Mouse (Mus musculus) midbrain, postnatal 0 days (tissue): ENCODE results near the gene Trim7. TPM values are rescaled to one million over a fixed set of nuclear protein-coding genes. Genes with fewer than 3 reads are reported as not detected.

ENCODE experiments used
- ATAC-seq: fragments of 200-750 bp; cut with Nextera tagmentation; 2 replicates; pipeline ENCODE4 v1.8.0; 2017; ENCODE audit warnings: moderate number of reproducible peaks, mild to moderate bottlenecking, moderate TSS enrichment, moderate library complexity; ENCODE audit not compliant: low FRiP score
- DNase-seq: peaks from one replicate; pipeline ENCODE4 v3.0.0-alpha.2; 2015; ENCODE audit warnings: low spot score
- H3K27ac ChIP-seq: fragments of 300-500 bp; sonication (generic); 2 replicates; pipeline ENCODE4 v1.5.1; 2014; ENCODE audit warnings: low read depth, mild to moderate bottlenecking, low read length, mixed read lengths
- H3K27me3 ChIP-seq: fragments of 300-500 bp; sonication (generic); 2 replicates; pipeline ENCODE4 v1.6.1; 2014; ENCODE audit warnings: low read length, control low read depth, mixed read lengths; ENCODE audit not compliant: insufficient read depth
- H3K36me3 ChIP-seq: fragments of 300-500 bp; sonication (generic); 2 replicates; pipeline ENCODE4 v1.6.1; 2014; ENCODE audit warnings: low read length, control low read depth, mixed read lengths; ENCODE audit not compliant: insufficient read depth
- H3K4me1 ChIP-seq: fragments of 300-500 bp; sonication (generic); 2 replicates; pipeline ENCODE4 v1.6.1; 2014; ENCODE audit warnings: mild to moderate bottlenecking, control low read depth, antibody characterized with exemption, low read length, mixed read lengths; ENCODE audit not compliant: insufficient read depth
- H3K4me2 ChIP-seq: fragments of 300-500 bp; sonication (generic); 2 replicates; pipeline ENCODE4 v1.6.1; 2014; ENCODE audit warnings: low read depth, mild to moderate bottlenecking, low read length, mixed read lengths; ENCODE audit not compliant: poor library complexity, severe bottlenecking
- H3K4me3 ChIP-seq: fragments of 300-500 bp; sonication (generic); 2 replicates; pipeline ENCODE4 v1.5.1; 2014; ENCODE audit warnings: low read depth, mild to moderate bottlenecking, low read length, moderate library complexity
- H3K9ac ChIP-seq: fragments of 300-500 bp; sonication (generic); replicated peaks from 2 replicates; pipeline ENCODE4 v1.6.1; 2014; ENCODE audit warnings: mild to moderate bottlenecking, low read length, moderate library complexity, mixed read lengths; ENCODE audit not compliant: poor library complexity, severe bottlenecking
- H3K9me3 ChIP-seq: fragments of 300-500 bp; sonication (generic); 2 replicates; pipeline ENCODE4 v1.6.1; 2016; ENCODE audit warnings: low read length, control low read depth
- CTCF ChIP-seq: IDR thresholded peaks from 2 replicates; pipeline ENCODE4 v1.5.1; 2016; ENCODE audit warnings: antibody characterized with exemption, mild to moderate bottlenecking
- WGBS: fragments of 180-500 bp; shearing (Covaris S2); extraction: QIAGEN DNeasy Blood & Tissue Kit; methylation state at CpG from one replicate; pipeline ENCODE4 v1.1.7; 2014; 5-methylcytosine and 5-hydroxymethylcytosine counted together
- polyA plus RNA-seq: library from polyadenylated mRNA; unstranded; fragments of >200 nt; fragmentation: Nextera tagmentation; extraction: Ambion mirVana; gene quantifications from 2 replicates; pipeline ENCODE4 v1.2.1, GENCODE M21; 2015
- total RNA-seq: library from RNA; depleted of rRNA; stranded (reverse); fragments of >200 nt; gene quantifications from 2 replicates; pipeline ENCODE4 v1.2.3, GENCODE M21; 2014

The Trim7 gene
- total and polyA plus RNA-seq, 2 experiments from 2014 or later: 3.7 to 7.7 TPM

- Histone ChIP-seq H3K9ac (no peak overlapping the region), H3K27ac (no peak overlapping the region), H3K27me3 (no peaks in the 10 kb centered on the region), H3K36me3 (no peaks in the 10 kb centered on the region), H3K4me3 (no peak overlapping the region), H3K4me2 (no peak overlapping the region), H3K9me3 (no peaks in the 10 kb centered on the region), H3K4me1 (no peaks in the 10 kb centered on the region)
- no peak for DNase-seq
- no peak for ATAC-seq
- no peak for TF ChIP-seq CTCF
- 60% methylated on average over 5 of the region's 5 CpGs for WGBS
Measured at GRCm38 (mm10) chr11:48846881-48847280, 20.9 kb downstream of the Trim7 start.

- 55% methylated on average over 2 of the region's 2 CpGs for WGBS
- peaks cover 6% of the 10 kb centered on the region; the same call in 1 of the 2 replicates for H3K4me1 ChIP-seq
- H3K9ac ChIP-seq: no peak overlapping the region
- H3K27ac ChIP-seq: no peak overlapping the region
- DNase-seq (no peak), ATAC-seq (no peak)
- no peaks in the 10 kb centered on the region for H3K9me3 ChIP-seq
- TF ChIP-seq CTCF: no peak
- no peaks in the 10 kb centered on the region for H3K36me3 ChIP-seq
- H3K27me3 ChIP-seq: no peaks in the 10 kb centered on the region
- H3K4me2 ChIP-seq: no peak overlapping the region
- H3K4me3 ChIP-seq: no peak overlapping the region
Measured at GRCm38 (mm10) chr11:48850240-48850639, 24.3 kb downstream of the Trim7 start.

GRCm38 (mm10) chr11:48851270-48851995, 25.5 kb downstream of the Trim7 start:
- H3K4me3 ChIP-seq: no peak overlapping the region
- 87% methylated on average over 4 of the region's 4 CpGs for WGBS
- no peak overlapping the region for H3K27ac ChIP-seq
- no peaks in the 10 kb centered on the region for H3K36me3 ChIP-seq
- no peaks in the 10 kb centered on the region for H3K27me3 ChIP-seq
- H3K4me1 ChIP-seq: peaks cover 6% of the 10 kb centered on the region; the same call in 1 of the 2 replicates
- TF ChIP-seq CTCF: peak; percentile 42
- no peaks in the 10 kb centered on the region for H3K9me3 ChIP-seq
- DNase-seq (no peak), ATAC-seq (no peak)
- H3K4me2 ChIP-seq: no peak overlapping the region
- H3K9ac ChIP-seq: no peak overlapping the region

- peak overlapping the region; percentile 52 for H3K4me3 ChIP-seq
- 77% methylated on average over 4 of the region's 4 CpGs for WGBS
- H3K4me1 ChIP-seq: peaks cover 6% of the 10 kb centered on the region; the same call in 1 of the 2 replicates
- no peak overlapping the region for H3K9ac ChIP-seq
- no peak for TF ChIP-seq CTCF
- peak overlapping the region; percentile 89 for H3K4me2 ChIP-seq
- no peaks in the 10 kb centered on the region for H3K36me3 ChIP-seq
- no peaks in the 10 kb centered on the region for H3K9me3 ChIP-seq
- ATAC-seq: no peak
- no peak for DNase-seq
- 0 out of 2 replicates have a peak overlapping the region, but pooled peaks have one; percentile 52 for H3K27ac ChIP-seq
- no peaks in the 10 kb centered on the region for H3K27me3 ChIP-seq
Measured at GRCm38 (mm10) chr11:48852190-48852589, 26.2 kb downstream of the Trim7 start.

- H3K9ac ChIP-seq: peak overlapping the region; percentile 50
- no peaks in the 10 kb centered on the region for H3K27me3 ChIP-seq
- H3K27ac ChIP-seq: peak overlapping the region; percentile 52; the same call in 1 of the 2 replicates
- TF ChIP-seq CTCF: no peak
- WGBS: 8% methylated on average over 23 of the region's 23 CpGs
- H3K9me3 ChIP-seq: no peaks in the 10 kb centered on the region
- H3K36me3 ChIP-seq: no peaks in the 10 kb centered on the region
- H3K4me3 ChIP-seq: peak overlapping the region; percentile 52
- H3K4me2 ChIP-seq: peak overlapping the region; percentile 89
- DNase-seq: no peak
- peak; percentile 28; the same call in 1 of the 2 replicates for ATAC-seq
- H3K4me1 ChIP-seq: peaks cover 6% of the 10 kb centered on the region; the same call in 1 of the 2 replicates
Measured at GRCm38 (mm10) chr11:48852624-48853473, 26.9 kb downstream of the Trim7 start.
